Mouse (Mus musculus) R1 (cell line): ENCODE data around the gene Pik3c2g.
A peak's percentile ranks its signal among the peaks of the same experiment; 100 is the strongest.

ENCODE experiments used
- DNase-seq: peaks from one replicate; pipeline ENCODE4 v3.0.0-alpha.2; 2018; ENCODE audit warnings: low read depth, low spot score

Pik3c2g gene

GRCm38 (mm10) chr6:139841272-139841671 lies 254.3 kb downstream of the Pik3c2g start:
- DNase-seq, result no peak

- DNase-seq, result no peak
Measured at GRCm38 (mm10) chr6:139842626-139843025, 255.6 kb downstream of the Pik3c2g start.

- no peak for DNase-seq
Measured at GRCm38 (mm10) chr6:139843531-139843930, 256.5 kb downstream of the Pik3c2g start.

DNA sequence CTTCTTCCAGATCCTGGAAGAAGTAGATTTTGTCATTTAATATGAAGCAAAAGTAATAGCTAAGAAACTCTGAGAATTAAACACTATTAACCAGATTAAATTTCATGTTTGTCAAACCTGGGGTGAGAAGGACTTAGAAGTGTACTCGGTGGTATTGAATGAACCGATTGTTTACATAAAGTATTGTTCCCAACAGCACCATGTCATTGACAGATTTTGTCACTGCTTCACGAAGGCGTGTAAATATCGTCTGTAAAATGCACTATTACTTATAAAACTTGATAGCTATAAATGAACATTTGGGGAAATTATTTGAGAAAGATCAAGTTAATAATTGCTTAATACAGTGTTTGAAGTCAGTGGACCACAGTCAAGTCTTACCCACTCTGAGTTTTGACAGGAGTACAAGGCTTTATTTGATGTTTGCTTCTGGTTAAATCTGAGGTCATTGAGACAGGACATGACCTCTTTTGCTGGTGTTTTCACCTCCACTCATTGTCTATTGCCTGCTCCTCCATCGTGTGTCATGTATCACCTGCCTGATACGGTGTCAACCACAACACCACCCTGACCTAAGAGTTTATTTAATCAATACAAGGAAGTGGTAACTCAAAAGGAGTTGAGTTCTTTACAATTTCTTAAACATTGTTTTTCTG lies 260.0 kb downstream of the Pik3c2g start:
- DNase-seq, result no peak

DNA sequence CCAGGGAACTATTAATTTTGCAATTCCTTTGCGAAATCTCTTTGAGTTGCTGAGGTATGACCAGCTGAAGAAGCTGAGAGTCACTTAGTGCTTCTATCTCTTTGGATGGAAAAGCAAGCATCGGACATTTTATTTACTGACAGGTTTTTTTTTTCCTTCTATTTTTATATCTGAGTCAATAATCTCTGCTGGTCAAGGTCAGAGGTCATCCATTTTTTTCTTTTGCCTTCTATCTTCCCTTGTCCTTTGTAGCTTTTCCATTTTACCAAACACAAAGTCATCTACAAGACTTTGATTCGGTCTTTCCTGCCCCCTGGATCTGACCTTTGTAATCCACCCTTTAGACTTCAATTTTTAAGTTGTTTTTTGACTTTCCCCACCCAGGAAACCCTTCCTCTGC lies 262.9 kb downstream of the Pik3c2g start:
- no peak for DNase-seq

DNA sequence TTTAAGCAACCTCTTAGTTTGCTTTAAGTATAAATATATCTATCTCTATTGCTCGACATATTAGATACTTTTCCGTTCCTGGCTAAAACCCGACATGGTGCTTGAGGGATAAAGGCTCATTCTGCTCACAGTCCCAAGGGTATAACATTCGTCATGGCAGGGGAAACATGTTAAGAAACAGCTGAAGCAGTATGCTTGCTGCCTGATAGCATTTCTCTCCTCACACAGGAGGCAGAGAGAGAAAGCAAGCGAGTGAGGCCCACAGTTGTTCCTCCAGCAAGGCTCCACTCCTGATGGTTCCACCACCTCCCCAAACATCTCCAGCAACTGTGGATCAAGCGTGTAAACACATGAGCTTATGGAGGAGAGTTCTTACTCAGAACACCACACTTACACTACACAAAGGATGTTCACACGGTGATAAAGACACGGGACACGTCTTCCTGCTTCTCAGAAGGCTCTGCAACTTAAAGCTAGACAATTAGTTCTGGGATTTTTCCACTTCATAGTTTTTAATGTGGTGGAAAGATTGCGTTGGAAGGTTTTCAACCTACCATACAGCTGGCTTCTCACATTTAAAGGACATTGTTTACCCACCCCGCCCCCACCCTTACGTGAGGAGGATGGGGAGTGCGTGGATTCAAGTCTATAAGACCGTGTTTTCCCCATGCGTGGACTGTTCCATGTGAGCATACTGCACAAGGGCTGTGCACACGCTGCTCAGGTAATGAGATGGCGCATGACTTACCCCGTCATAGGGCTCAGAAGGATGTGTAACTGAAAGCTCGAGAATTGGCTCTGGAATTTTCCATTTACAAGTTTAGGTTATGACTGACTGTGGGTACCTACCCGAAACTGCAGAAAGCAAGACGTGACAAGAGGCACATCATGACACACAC lies 264.9 kb downstream of the Pik3c2g start:
- no peak for DNase-seq

DNA sequence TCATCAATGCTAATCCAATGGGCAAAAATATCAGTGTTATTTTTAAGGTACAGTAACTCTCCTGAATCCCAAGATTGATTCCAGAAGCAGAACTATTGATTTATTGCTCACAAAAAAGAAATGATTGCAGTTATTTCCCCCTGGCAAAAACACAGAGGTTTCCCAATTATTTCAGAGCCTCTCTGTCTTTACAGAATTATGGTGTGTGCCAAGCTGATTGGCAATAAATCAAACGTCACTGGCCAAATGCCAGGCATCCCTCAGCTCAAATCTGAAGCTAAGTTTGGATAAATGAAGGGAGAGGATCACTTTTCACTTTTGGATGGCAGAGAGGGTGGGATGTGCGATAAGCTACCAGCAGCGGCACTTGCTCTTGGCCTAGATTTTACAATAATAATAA lies 265.8 kb downstream of the Pik3c2g start:
- DNase-seq, result no peak

DNA sequence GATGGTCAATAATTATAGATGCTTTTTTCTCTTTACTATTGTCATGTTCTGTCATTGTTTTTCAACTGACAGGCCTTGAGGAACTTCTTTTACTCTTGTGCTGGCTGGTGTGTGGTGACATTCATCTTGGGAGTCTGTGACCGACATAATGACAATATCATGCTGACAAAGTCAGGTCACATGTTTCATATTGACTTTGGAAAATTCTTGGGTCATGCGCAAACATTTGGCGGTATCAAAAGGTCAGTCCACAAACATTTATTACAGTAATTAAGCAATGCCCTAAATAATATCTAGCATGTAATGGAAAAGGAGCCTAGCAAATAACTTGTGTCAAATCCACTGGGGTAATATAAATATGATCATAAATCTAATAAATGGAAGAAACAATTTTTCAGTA lies 273.1 kb downstream of the Pik3c2g start:
- no peak for DNase-seq

DNA sequence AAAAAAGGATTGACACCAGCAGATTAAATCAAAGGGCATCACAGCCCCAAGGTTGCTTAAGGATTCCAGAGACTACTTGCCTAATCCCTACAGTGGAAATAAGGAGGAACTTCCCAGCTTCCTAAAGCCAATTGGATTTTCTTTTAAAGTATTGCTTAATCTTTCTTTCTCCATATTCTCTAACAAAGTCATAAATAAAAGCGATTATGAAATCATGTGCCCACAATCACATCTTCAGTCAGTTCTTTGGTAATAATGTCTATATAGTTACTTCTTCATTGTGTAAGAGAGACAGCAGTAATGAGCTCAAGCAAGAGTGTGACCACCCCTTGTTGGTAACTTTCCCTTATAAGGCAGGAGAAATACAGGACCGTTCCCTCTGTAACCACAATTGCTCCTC lies 274.5 kb downstream of the Pik3c2g start:
- DNase-seq, result no peak

- DNase-seq, result no peak
Measured at GRCm38 (mm10) chr6:139865059-139865673, 278.1 kb downstream of the Pik3c2g start.

- peak; percentile 60 for DNase-seq
Measured at GRCm38 (mm10) chr6:139874418-139875176, 287.6 kb downstream of the Pik3c2g start.

- DNase-seq, result no peak
Measured at GRCm38 (mm10) chr6:139876691-139877090, 289.7 kb downstream of the Pik3c2g start.

- no peak for DNase-seq
Measured at GRCm38 (mm10) chr6:139877476-139878361, 290.7 kb downstream of the Pik3c2g start.

GRCm38 (mm10) chr6:139878362-139878696 lies 291.3 kb downstream of the Pik3c2g start:
- DNase-seq, result no peak

GRCm38 (mm10) chr6:139882076-139882475 lies 295.1 kb downstream of the Pik3c2g start:
- no peak for DNase-seq

GRCm38 (mm10) chr6:139887175-139887574 lies 300.2 kb downstream of the Pik3c2g start:
- DNase-seq, result no peak

DNA sequence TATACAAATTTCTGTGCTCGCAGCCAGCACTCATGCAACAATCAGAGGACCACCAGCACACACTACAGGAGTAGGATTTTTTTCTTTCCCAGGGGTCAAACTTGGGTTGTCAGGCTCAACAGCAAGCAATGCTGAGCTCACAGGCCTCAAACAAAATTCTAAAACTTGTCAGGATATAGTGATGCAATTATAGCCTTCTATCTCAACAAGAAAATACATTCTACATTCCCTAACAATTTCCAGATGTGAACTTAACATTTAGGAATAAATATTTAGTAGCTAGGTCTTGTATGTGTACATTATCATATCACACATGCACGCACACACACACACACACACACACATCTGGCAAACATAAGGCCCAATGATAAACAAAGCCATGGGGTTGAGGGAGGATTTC lies 308.6 kb downstream of the Pik3c2g start:
- no peak for DNase-seq

DNA sequence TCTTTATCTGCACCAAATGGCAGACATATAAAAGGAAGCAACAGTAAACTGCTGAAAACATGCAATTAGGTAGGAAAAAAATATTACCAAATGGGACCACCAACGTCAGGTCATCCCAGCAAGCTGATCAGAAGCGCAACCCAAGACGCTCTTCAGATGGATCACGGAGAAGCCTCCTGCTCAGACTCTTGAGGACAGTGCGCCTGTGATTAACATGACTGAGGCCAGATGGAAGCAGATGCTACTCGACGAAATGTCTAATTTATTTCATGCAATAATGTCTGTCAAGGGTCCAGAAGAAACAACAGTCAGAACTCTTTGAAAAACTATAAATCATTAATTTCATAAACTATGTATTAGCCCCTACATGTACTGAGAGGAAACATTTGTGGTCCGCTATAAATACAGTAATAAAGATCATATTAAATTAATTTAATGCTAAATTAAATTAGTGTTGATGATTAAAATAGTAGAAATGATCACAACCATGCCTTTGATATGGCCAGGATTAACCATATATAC lies 312.7 kb downstream of the Pik3c2g start:
- DNase-seq, result no peak

DNA sequence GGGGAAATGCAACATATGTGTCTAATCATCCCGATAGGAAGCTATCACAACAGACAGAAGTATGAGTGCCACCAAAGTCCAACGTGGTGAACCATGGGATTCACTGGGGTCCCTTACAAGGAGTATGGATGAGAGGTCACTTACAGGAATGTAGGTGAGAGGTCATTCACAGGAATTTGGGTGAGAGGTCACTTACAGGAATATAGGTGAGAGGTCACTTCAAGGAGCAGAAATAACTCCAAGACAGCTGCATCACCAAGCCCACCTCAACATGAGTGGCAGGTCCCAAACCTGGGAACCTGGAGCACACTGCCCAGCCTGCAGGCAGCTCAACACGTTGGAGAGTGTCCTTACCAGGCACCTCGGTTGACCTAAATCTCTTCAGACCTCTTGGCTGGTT lies 314.8 kb downstream of the Pik3c2g start:
- no peak for DNase-seq

GRCm38 (mm10) chr6:139907138-139907537 lies 320.1 kb downstream of the Pik3c2g start:
- no peak for DNase-seq
